Mouse (Mus musculus) kidney, adult 2 months (tissue): ENCODE measurements around the gene Lgals3bp.

Source experiments
- CTCF ChIP-seq: fragments of 200-500 bp; conservative IDR thresholded peaks from 2 replicates; pipeline ENCODE4 v1.5.1; 2011; ENCODE audit warnings: low read depth, mild to moderate bottlenecking, control low read depth, low read length, moderate library complexity, mixed read lengths; ENCODE audit not compliant: insufficient read depth, insufficient read length
- POLR2A ChIP-seq: fragments of 200-500 bp; IDR thresholded peaks from one replicate; pipeline ENCODE4 v1.6.1; 2011; ENCODE audit warnings: low read depth, low read length, control low read depth

- TF ChIP-seq POLR2A, result no peak
- no peak for TF ChIP-seq CTCF
These were observed 12.4 kb upstream of the Lgals3bp start for GRCm38 (mm10) chr11:118414270-118414669.
